Mouse (Mus musculus) midbrain, embryonic 11.5 days (tissue): ENCODE results near the gene Akt1. TPM values are rescaled to one million over a fixed set of nuclear protein-coding genes. Genes with fewer than 3 reads are reported as not detected.

ENCODE experiments used
- ATAC-seq: fragments of 200-750 bp; cut with Nextera tagmentation; 2 replicates; pipeline ENCODE4 v1.8.0; 2017; ENCODE audit warnings: moderate TSS enrichment, moderate library complexity; ENCODE audit not compliant: low FRiP score
- DNase-seq: peaks from one replicate; pipeline ENCODE4 v3.0.0; 2015; ENCODE audit warnings: low spot score; ENCODE audit errors: missing footprints
- H3K27ac ChIP-seq: fragments of 300-500 bp; sonication (generic); 2 replicates; pipeline ENCODE4 v1.5.1; 2014; ENCODE audit warnings: low read depth, low read length
- H3K27me3 ChIP-seq: fragments of 300-500 bp; sonication (generic); 2 replicates; pipeline ENCODE4 v1.6.1; 2014; ENCODE audit warnings: mild to moderate bottlenecking, low read length, moderate library complexity, mixed read lengths; ENCODE audit not compliant: control insufficient read depth, insufficient read depth
- H3K36me3 ChIP-seq: fragments of 300-500 bp; sonication (generic); 2 replicates; pipeline ENCODE4 v1.6.1; 2014; ENCODE audit warnings: mild to moderate bottlenecking, low read length, moderate library complexity, mixed read lengths; ENCODE audit not compliant: control insufficient read depth, insufficient read depth
- H3K4me1 ChIP-seq: fragments of 300-500 bp; sonication (generic); 2 replicates; pipeline ENCODE4 v1.6.1; 2014; ENCODE audit warnings: low read length; ENCODE audit not compliant: control insufficient read depth, insufficient read depth
- H3K4me2 ChIP-seq: fragments of 300-500 bp; sonication (generic); 2 replicates; pipeline ENCODE4 v1.6.1; 2014; ENCODE audit warnings: mild to moderate bottlenecking, moderate library complexity
- H3K4me3 ChIP-seq: fragments of 300-500 bp; sonication (generic); 2 replicates; pipeline ENCODE4 v1.5.1; 2014; ENCODE audit warnings: low read depth, low read length
- H3K9ac ChIP-seq: fragments of 300-500 bp; sonication (generic); 2 replicates; pipeline ENCODE4 v1.6.1; 2014; ENCODE audit warnings: low read length
- H3K9me3 ChIP-seq: fragments of 300-500 bp; sonication (generic); 2 replicates; pipeline ENCODE4 v1.6.1; 2016; ENCODE audit warnings: low read length; ENCODE audit not compliant: control insufficient read depth
- WGBS: fragments of 180-500 bp; shearing (Covaris S2); extraction: QIAGEN DNeasy Blood & Tissue Kit; methylation state at CpG from one replicate; pipeline ENCODE4 v1.1.7; 2014; 5-methylcytosine and 5-hydroxymethylcytosine counted together
- polyA plus RNA-seq: library from polyadenylated mRNA; unstranded; fragments of >200 nt; fragmentation: Nextera tagmentation; extraction: Ambion mirVana; gene quantifications from 2 replicates; pipeline ENCODE4 v1.2.1, GENCODE M21; 2014

The Akt1 gene
- polyA plus RNA-seq, 1 experiment from 2014 or later, result 82.6 TPM

GRCm38 (mm10) chr12:112639526-112639925 lies 35.2 kb downstream of the Akt1 start:
- ATAC-seq, result no peak
- no peak overlapping the region for H3K4me2 ChIP-seq
- no peaks in the 10 kb centered on the region for H3K27me3 ChIP-seq
- DNase-seq, result no peak
- WGBS, result 90% methylated on average over 10 of the region's 10 CpGs
- H3K27ac ChIP-seq, result no peak overlapping the region
- H3K4me3 ChIP-seq, result no peak overlapping the region
- H3K9me3 ChIP-seq, result no peaks in the 10 kb centered on the region
- H3K9ac ChIP-seq, result no peak overlapping the region
- peaks cover 5% of the 10 kb centered on the region; the same call in 1 of the 2 replicates for H3K4me1 ChIP-seq
- no peaks in the 10 kb centered on the region for H3K36me3 ChIP-seq

DNA sequence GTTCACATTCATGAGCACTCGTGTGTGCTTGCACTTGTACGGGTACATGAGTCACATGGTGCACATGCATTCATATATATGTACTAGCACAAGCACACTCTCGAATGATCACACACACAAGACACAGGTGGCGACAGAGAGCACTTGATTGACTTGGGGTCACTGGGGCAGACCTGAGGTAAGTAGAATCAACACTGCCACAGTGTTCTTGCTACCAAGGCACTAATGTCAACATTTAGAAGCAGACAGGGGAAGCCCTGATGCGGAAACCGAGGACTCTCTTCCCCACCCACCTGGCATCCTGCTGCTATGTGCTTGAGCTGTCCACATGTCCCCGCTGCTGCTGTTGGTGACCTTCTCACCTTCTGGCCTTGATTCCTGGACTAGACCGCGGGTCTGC lies 41.0 kb downstream of the Akt1 start:
- H3K36me3 ChIP-seq, result no peaks in the 10 kb centered on the region
- no peaks in the 10 kb centered on the region for H3K9me3 ChIP-seq
- H3K4me3 ChIP-seq, result no peak overlapping the region
- 0 out of 2 replicates have a peak, but pooled peaks cover 5% of the 10 kb centered on the region for H3K4me1 ChIP-seq
- WGBS, result 76% methylated on average over 9 of the region's 9 CpGs
- ATAC-seq, result no peak
- H3K9ac ChIP-seq, result no peak overlapping the region
- no peak overlapping the region for H3K4me2 ChIP-seq
- DNase-seq, result no peak
- H3K27me3 ChIP-seq, result no peaks in the 10 kb centered on the region
- no peak overlapping the region for H3K27ac ChIP-seq

GRCm38 (mm10) chr12:112632907-112633306 lies 41.8 kb downstream of the Akt1 start:
- Histone ChIP-seq H3K9me3 (no peaks in the 10 kb centered on the region), H3K36me3 (no peaks in the 10 kb centered on the region), H3K4me1 (0 out of 2 replicates have a peak, but pooled peaks cover 5% of the 10 kb centered on the region), H3K27ac (no peak overlapping the region), H3K9ac (no peak overlapping the region), H3K4me3 (no peak overlapping the region), H3K4me2 (no peak overlapping the region), H3K27me3 (no peaks in the 10 kb centered on the region)
- ATAC-seq (no peak), DNase-seq (no peak)
- WGBS, result 91% methylated on average over 5 of the region's 5 CpGs

DNA sequence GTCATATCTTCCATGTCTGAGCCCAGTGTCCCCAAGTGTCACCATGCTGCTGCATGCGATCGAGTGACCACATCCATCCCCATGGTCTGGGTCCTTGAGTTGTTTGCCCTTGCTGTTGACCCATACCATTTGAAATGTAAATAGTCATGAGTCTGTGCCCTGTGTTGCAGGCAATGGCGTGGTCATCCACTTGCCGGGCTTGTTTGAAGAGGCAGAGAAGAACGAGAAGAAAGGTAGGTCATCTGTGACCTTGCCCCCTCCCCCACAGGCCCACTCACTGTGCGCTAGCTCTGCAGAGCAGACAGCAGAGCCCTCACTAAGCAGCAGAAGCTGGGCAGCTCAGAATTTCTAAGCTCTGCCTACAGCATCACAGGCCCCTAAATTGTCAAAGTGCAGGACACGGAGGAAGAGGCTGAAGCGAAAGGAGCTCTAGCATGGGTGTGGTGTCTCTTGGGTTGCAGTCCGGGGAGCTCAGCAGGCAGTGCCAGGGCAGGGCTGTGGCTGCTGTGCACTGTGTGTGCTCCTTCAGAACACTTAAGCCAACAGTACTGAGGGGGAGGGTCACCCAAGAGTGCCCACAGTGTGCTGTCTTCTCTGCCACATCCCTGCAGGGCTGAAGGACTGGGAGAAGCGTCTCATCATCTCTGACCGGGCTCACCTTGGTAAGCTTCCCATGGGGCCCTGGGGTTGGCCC lies 42.5 kb downstream of the Akt1 start:
- Histone ChIP-seq H3K9ac (no peak overlapping the region), H3K9me3 (no peaks in the 10 kb centered on the region), H3K4me3 (no peak overlapping the region), H3K4me1 (0 out of 2 replicates have a peak, but pooled peaks cover 5% of the 10 kb centered on the region), H3K36me3 (no peaks in the 10 kb centered on the region), H3K27me3 (no peaks in the 10 kb centered on the region), H3K4me2 (no peak overlapping the region), H3K27ac (no peak overlapping the region)
- no peak for DNase-seq
- ATAC-seq, result no peak
- WGBS, result 76% methylated on average over 11 of the region's 11 CpGs

DNA sequence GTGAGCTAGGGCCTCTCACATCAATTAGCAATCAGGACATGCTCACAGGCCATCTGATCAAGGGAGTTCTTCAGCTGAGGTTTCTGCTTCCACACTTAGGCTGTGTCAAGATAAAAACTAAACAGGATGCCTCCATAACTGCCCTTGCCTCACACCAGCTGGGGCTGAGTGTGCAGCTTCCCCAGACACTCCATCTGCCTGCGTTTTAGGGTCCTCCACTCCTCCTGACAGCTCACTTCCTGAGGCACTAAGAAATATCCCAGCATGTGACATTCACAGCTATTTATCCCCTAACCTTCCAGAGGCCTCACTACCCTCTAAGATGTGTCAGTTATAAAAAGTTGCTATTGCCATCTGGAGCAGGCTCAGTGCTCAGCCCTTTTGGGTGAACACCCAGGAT lies 43.2 kb downstream of the Akt1 start:
- Histone ChIP-seq H3K36me3 (no peaks in the 10 kb centered on the region), H3K9ac (no peak overlapping the region), H3K27me3 (no peaks in the 10 kb centered on the region), H3K27ac (no peak overlapping the region), H3K4me3 (no peak overlapping the region), H3K9me3 (no peaks in the 10 kb centered on the region), H3K4me2 (no peak overlapping the region), H3K4me1 (0 out of 2 replicates have a peak, but pooled peaks cover 5% of the 10 kb centered on the region)
- no peak for DNase-seq
- no peak for ATAC-seq
- 57% methylated on average over 1 of the region's 1 CpGs for WGBS

GRCm38 (mm10) chr12:112630796-112631195 lies 43.9 kb downstream of the Akt1 start:
- DNase-seq (no peak), ATAC-seq (no peak)
- Histone ChIP-seq H3K4me1 (0 out of 2 replicates have a peak, but pooled peaks cover 5% of the 10 kb centered on the region), H3K36me3 (no peaks in the 10 kb centered on the region), H3K27me3 (no peaks in the 10 kb centered on the region), H3K27ac (no peak overlapping the region), H3K4me2 (no peak overlapping the region), H3K4me3 (no peak overlapping the region), H3K9ac (no peak overlapping the region), H3K9me3 (no peaks in the 10 kb centered on the region)
- WGBS, result 79% methylated on average over 5 of the region's 5 CpGs

- Histone ChIP-seq H3K9ac (no peak overlapping the region), H3K27ac (no peak overlapping the region), H3K4me1 (0 out of 2 replicates have a peak, but pooled peaks cover 5% of the 10 kb centered on the region), H3K4me2 (no peak overlapping the region), H3K27me3 (no peaks in the 10 kb centered on the region), H3K36me3 (no peaks in the 10 kb centered on the region), H3K9me3 (no peaks in the 10 kb centered on the region), H3K4me3 (no peak overlapping the region)
- 95% methylated on average over 12 of the region's 12 CpGs for WGBS
- ATAC-seq (no peak), DNase-seq (no peak)
Measured at GRCm38 (mm10) chr12:112630029-112630428, 44.7 kb downstream of the Akt1 start.

GRCm38 (mm10) chr12:112628928-112629721 lies 45.6 kb downstream of the Akt1 start:
- Histone ChIP-seq H3K4me1 (0 out of 2 replicates have a peak, but pooled peaks cover 5% of the 10 kb centered on the region), H3K27me3 (no peaks in the 10 kb centered on the region), H3K36me3 (no peaks in the 10 kb centered on the region), H3K9me3 (no peaks in the 10 kb centered on the region), H3K4me3 (no peak overlapping the region), H3K27ac (no peak overlapping the region), H3K9ac (no peak overlapping the region), H3K4me2 (peak overlapping the region; percentile 23; the same call in 1 of the 2 replicates)
- DNase-seq (peak; percentile 93), ATAC-seq (peak; percentile 81)
- 41% methylated on average over 19 of the region's 19 CpGs for WGBS

GRCm38 (mm10) chr12:112628197-112628596 lies 46.5 kb downstream of the Akt1 start:
- no peak for ATAC-seq
- Histone ChIP-seq H3K27me3 (no peaks in the 10 kb centered on the region), H3K9ac (no peak overlapping the region), H3K4me2 (no peak overlapping the region), H3K36me3 (no peaks in the 10 kb centered on the region), H3K4me3 (no peak overlapping the region), H3K4me1 (0 out of 2 replicates have a peak, but pooled peaks cover 5% of the 10 kb centered on the region), H3K27ac (no peak overlapping the region), H3K9me3 (no peaks in the 10 kb centered on the region)
- no peak for DNase-seq
- 86% methylated on average over 6 of the region's 6 CpGs for WGBS
